Mouse (Mus musculus): Measurements from ENCODE around the gene Rfk. TPM values are rescaled to one million over a fixed set of nuclear protein-coding genes. Genes with fewer than 3 reads are reported as not detected.

Gene Rfk
- total and polyA plus RNA-seq, 3 experiments, result 14.7 to 51.8 (median 34.2) TPM

- in situ Hi-C loops (cut with MboI; ENCODE audit: low pct_ligation_motif_present, low pct_unique_long_range_greater_than_20kb, low sequenced_read_pairs), result no loop called here
Observed at GRCm38 (mm10) chr19:17344881-17345280, 49.0 kb upstream of the Rfk start.

GRCm38 (mm10) chr19:17346716-17347474 is 46.9 kb upstream of the Rfk start:
- no peak for DNase-seq (ENCODE audit: extremely low read depth)
- Histone ChIP-seq H3K27ac (ENCODE audit: insufficient read depth, low read depth) (no peak overlapping the region), H3K9ac (ENCODE audit: insufficient read depth, low read depth) (no peak overlapping the region), H3K4me3 (replicated peaks in 1 of 3; ENCODE audit: low read depth in 2 of 3, low read length in 2 of 3, poor library complexity in 1 of 3) (no peak overlapping the region), H3K9me3 (replicated peaks; ENCODE audit: low read length) (no peaks in the 10 kb centered on the region), H3K27me3 (replicated peaks) (no peaks in the 10 kb centered on the region), H3K4me1 (ENCODE audit: control insufficient read depth in 1 of 2, insufficient read depth in 2 of 2) (peaks cover 0 to 6% of the 10 kb centered on the region in 2 experiments; a peak in 1 of 4 replicates), H3K4me2 (ENCODE audit: insufficient read depth, low read depth, poor library complexity, severe bottlenecking) (no peak overlapping the region), H3K79me2 (replicated peaks; ENCODE audit: control insufficient read depth, extremely low read depth, insufficient read depth, poor library complexity, severe bottlenecking) (no peaks in the 10 kb centered on the region), H3K36me3 (replicated peaks in 1 of 2; ENCODE audit: control insufficient read depth in 1 of 2, insufficient read depth in 1 of 2, low read length in 1 of 2) (peaks cover 0 to 21% of the 10 kb centered on the region in 2 experiments)
- TF ChIP-seq UBTF (IDR thresholded peaks at IDR 0.05; ENCODE audit: low read depth, low read length) (no peak), ZC3H11A (IDR thresholded peaks at IDR 0.05; ENCODE audit: low read depth, low read length) (no peak)
- in situ Hi-C loops (cut with MboI; ENCODE audit: low pct_ligation_motif_present, low pct_unique_long_range_greater_than_20kb, low sequenced_read_pairs), result no loop called here
- dilution Hi-C loops (cut with MboI; ENCODE audit: extremely low pct_ligation_motif_present, extremely low pct_unique_long_range_greater_than_20kb, low sequenced_read_pairs), result no loop called here

More at GRCm38 (mm10) chr19:17344881-17345280, 49.0 kb upstream of the Rfk start:
- Histone ChIP-seq H3K27ac (ENCODE audit: insufficient read depth, low read depth) (no peak overlapping the region), H3K4me1 (ENCODE audit: control insufficient read depth in 1 of 2, insufficient read depth in 2 of 2) (peaks cover 0 to 8% of the 10 kb centered on the region in 2 experiments; a peak in 1 of 4 replicates), H3K36me3 (replicated peaks in 1 of 2; ENCODE audit: control insufficient read depth in 1 of 2, insufficient read depth in 1 of 2, low read length in 1 of 2) (peaks cover 0 to 12% of the 10 kb centered on the region in 2 experiments), H3K79me2 (replicated peaks; ENCODE audit: control insufficient read depth, extremely low read depth, insufficient read depth, poor library complexity, severe bottlenecking) (no peaks in the 10 kb centered on the region), H3K9ac (ENCODE audit: insufficient read depth, low read depth) (no peak overlapping the region), H3K9me3 (replicated peaks; ENCODE audit: low read length) (no peaks in the 10 kb centered on the region), H3K4me3 (replicated peaks in 1 of 3; ENCODE audit: low read depth in 2 of 3, low read length in 2 of 3, poor library complexity in 1 of 3) (no peak overlapping the region), H3K27me3 (replicated peaks) (no peaks in the 10 kb centered on the region), H3K4me2 (ENCODE audit: insufficient read depth, low read depth, poor library complexity, severe bottlenecking) (no peak overlapping the region)
- no peak for DNase-seq (ENCODE audit: extremely low read depth)
- dilution Hi-C loops (cut with MboI; ENCODE audit: extremely low pct_ligation_motif_present, extremely low pct_unique_long_range_greater_than_20kb, low sequenced_read_pairs), result no loop called here
- TF ChIP-seq BHLHE40 (IDR thresholded peaks at IDR 0.05; ENCODE audit: low read depth, low read length) (no peak), MAX (IDR thresholded peaks at IDR 0.05; ENCODE audit: low read length) (no peak), ETS1 (conservative IDR thresholded peaks at IDR 0.05; ENCODE audit: low read depth, low read length) (no peak), JUND (conservative IDR thresholded peaks at IDR 0.05; ENCODE audit: low read depth, low read length) (no peak), ZMIZ1 (IDR thresholded peaks at IDR 0.05; ENCODE audit: low read depth, low read length) (no peak), MYC (IDR thresholded peaks at IDR 0.05; ENCODE audit: low read depth, low read length) (no peak), TBP (conservative IDR thresholded peaks at IDR 0.05; ENCODE audit: low read depth, low read length) (no peak), GABPA (IDR thresholded peaks at IDR 0.05; ENCODE audit: insufficient replicate concordance, low read depth, low read length) (no peak), ZKSCAN1 (IDR thresholded peaks at IDR 0.05; ENCODE audit: borderline replicate concordance, low read depth, low read length) (no peak), CTCF (conservative IDR thresholded peaks at IDR 0.05 in 1 of 2, IDR thresholded peaks at IDR 0.05 in 1 of 2; ENCODE audit: low read depth in 2 of 2, low read length in 2 of 2) (no peak), JUN (IDR thresholded peaks at IDR 0.05; ENCODE audit: insufficient read depth, low read depth, low read length) (no peak), USF1 (IDR thresholded peaks at IDR 0.05; ENCODE audit: low read depth, low read length) (no peak), NELFE (IDR thresholded peaks at IDR 0.05; ENCODE audit: low read depth, low read length) (no peak), NRF1 (IDR thresholded peaks at IDR 0.05; ENCODE audit: low read depth, low read length) (no peak), ZNF384 (IDR thresholded peaks at IDR 0.05; ENCODE audit: low read depth, low read length) (no peak)

Data from CH12.LX (cell line).